8 mouse cellular contexts compared by ENCODE assay signal in the genomic region with DNA sequence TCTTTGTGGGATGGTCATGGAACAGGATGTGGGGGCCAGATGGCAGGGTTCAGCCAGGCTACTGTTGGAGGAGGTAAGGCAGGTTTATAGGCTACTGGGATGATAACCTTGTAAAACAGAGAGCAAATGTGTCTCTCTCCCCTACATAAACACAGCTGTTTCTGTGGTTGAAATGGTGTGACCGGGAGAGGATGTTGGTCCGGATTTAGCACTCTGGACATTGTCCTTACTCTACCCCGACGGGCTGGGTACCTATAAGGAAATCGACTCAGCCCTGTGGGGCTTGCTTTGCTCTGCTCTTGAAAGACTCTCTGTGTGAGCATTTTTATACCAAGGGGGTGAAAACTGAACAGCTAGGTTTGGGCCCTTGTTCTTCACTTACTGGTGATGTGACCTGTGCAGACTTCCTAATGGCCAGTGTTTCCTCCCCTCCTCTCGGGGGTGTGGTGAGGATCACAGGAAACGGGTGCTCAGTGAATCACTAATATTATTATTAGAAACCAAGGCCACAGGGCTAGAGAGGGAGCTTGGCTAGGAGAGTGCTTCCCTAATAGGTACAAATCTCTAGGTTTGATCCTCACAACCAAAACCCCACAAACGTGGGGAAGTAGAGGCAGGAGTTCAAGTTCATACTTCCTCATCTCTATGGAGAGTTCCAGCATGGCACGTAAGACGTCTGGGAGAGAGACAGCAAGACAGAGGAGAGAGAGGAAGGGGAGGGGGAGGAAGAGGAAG. TPM values are rescaled to one million over a fixed set of nuclear protein-coding genes. Genes with fewer than 3 reads are reported as not detected.
A peak's percentile ranks its signal among the peaks of the same experiment; 100 is the strongest.
DNase-seq lines count a peak whose midpoint lies in the region; ATAC-seq lines count a peak whose summit lies in the region.

No protein-coding gene starts in this region.

- no peak overlapping the region for H3K9ac ChIP-seq in embryonic facial prominence, embryonic 15.5 days
- H3K9ac ChIP-seq in limb, embryonic 12.5 days (replicated peaks), result no peak overlapping the region
- no peak overlapping the region for H3K9ac ChIP-seq in neural tube, embryonic 15.5 days (replicated peaks)

- no peaks in the 10 kb centered on the region for H3K9me3 ChIP-seq in embryonic facial prominence, embryonic 15.5 days (replicated peaks)
- no peaks in the 10 kb centered on the region for H3K9me3 ChIP-seq in limb, embryonic 12.5 days
- H3K9me3 ChIP-seq in neural tube, embryonic 15.5 days (replicated peaks), result no peaks in the 10 kb centered on the region

- peaks cover 68% of the 10 kb centered on the region for H3K4me1 ChIP-seq in embryonic facial prominence, embryonic 15.5 days
- peaks cover 75% of the 10 kb centered on the region for H3K4me1 ChIP-seq in limb, embryonic 12.5 days (replicated peaks)
- H3K4me1 ChIP-seq in neural tube, embryonic 15.5 days, result peaks cover 70% of the 10 kb centered on the region

- WGBS in embryonic facial prominence, embryonic 15.5 days, result 59% methylated on average over 10 of the region's 10 CpGs
- WGBS in limb, embryonic 12.5 days, result 50% methylated on average over 10 of the region's 10 CpGs
- WGBS in neural tube, embryonic 15.5 days, result 64% methylated on average over 10 of the region's 10 CpGs

- H3K4me3 ChIP-seq in embryonic facial prominence, embryonic 15.5 days (replicated peaks), result no peak overlapping the region
- no peak overlapping the region for H3K4me3 ChIP-seq in limb, embryonic 12.5 days (replicated peaks)
- H3K4me3 ChIP-seq in neural tube, embryonic 15.5 days (replicated peaks), result no peak overlapping the region

- ATAC-seq in embryonic facial prominence, embryonic 15.5 days (ENCODE audit: insufficient number of reproducible peaks, low FRiP score, low TSS enrichment, low read depth), result no peak
- no peak for ATAC-seq in limb, embryonic 12.5 days (ENCODE audit: insufficient number of reproducible peaks, insufficient read depth, low FRiP score, low TSS enrichment, low read depth)
- ATAC-seq in neural tube, embryonic 15.5 days (ENCODE audit: low FRiP score), result no peak

- H3K27me3 ChIP-seq in embryonic facial prominence, embryonic 15.5 days, result no peaks in the 10 kb centered on the region
- H3K27me3 ChIP-seq in limb, embryonic 12.5 days, result no peaks in the 10 kb centered on the region
- no peaks in the 10 kb centered on the region for H3K27me3 ChIP-seq in neural tube, embryonic 15.5 days (replicated peaks)

- H3K27ac ChIP-seq in embryonic facial prominence, embryonic 15.5 days (replicated peaks), result peak overlapping the region; percentile 85
- H3K27ac ChIP-seq in limb, embryonic 12.5 days, result peak overlapping the region; percentile 95
- peak overlapping the region; percentile 82 for H3K27ac ChIP-seq in neural tube, embryonic 15.5 days (replicated peaks)

- no peak overlapping the region for H3K4me2 ChIP-seq in embryonic facial prominence, embryonic 15.5 days (replicated peaks)
- H3K4me2 ChIP-seq in limb, embryonic 12.5 days, result no peak overlapping the region
- H3K4me2 ChIP-seq in neural tube, embryonic 15.5 days, result no peak overlapping the region

- 0 out of 2 replicates have a peak, but pooled peaks cover 3% of the 10 kb centered on the region for H3K36me3 ChIP-seq in embryonic facial prominence, embryonic 15.5 days
- peaks cover 4% of the 10 kb centered on the region; the same call in 1 of the 2 replicates for H3K36me3 ChIP-seq in limb, embryonic 12.5 days
- H3K36me3 ChIP-seq in neural tube, embryonic 15.5 days, result no peaks in the 10 kb centered on the region

- DNase-seq in adrenal gland, postnatal 10 days, result peak; percentile 63
- peak; percentile 33 for DNase-seq in heart, postnatal 4 days
- no peak for DNase-seq in layer of hippocampus, adult 11-12 months (ENCODE audit: low spot score)
- DNase-seq in urinary bladder, postnatal 36 days (ENCODE audit: low spot score in 2 of 2), result no peak
- no peak for DNase-seq in thymus, postnatal 4 days

RNA-seq across cellular contexts. Expression of a gene that starts 19.7 kb away (rescaled TPM):
- total RNA-seq in adrenal gland, postnatal 10 days (2021), result 10 to 100 TPM; 32.4 to 43.1 TPM
- 35.4 and 38.7 TPM in 2 replicates for polyA plus RNA-seq in embryonic facial prominence, embryonic 15.5 days (2015; fragmentation: Nextera tagmentation; extraction: Ambion mirVana)
- total RNA-seq in heart, postnatal 4 days (2021), result 10 to 100 TPM; 39.5 to 40.0 TPM
- polyA plus RNA-seq in limb, embryonic 12.5 days (2016; fragmentation: Nextera tagmentation; extraction: Ambion mirVana), result 32.1 and 37.3 TPM in 2 replicates
- polyA plus RNA-seq in neural tube, embryonic 15.5 days (2015; fragmentation: Nextera tagmentation; extraction: Ambion mirVana), result 40.6 and 49.0 TPM in 2 replicates

RNA-seq across cellular contexts. Expression of a gene that starts 49.4 kb away (rescaled TPM):
- total RNA-seq in adrenal gland, postnatal 10 days (2021), result 10 to 100 TPM; 37.8 to 41.3 TPM
- 37.5 and 39.6 TPM in 2 replicates for polyA plus RNA-seq in embryonic facial prominence, embryonic 15.5 days (2015; fragmentation: Nextera tagmentation; extraction: Ambion mirVana)
- 10 to 100 TPM; 36.7 to 41.3 TPM for total RNA-seq in heart, postnatal 4 days (2021)
- polyA plus RNA-seq in limb, embryonic 12.5 days (2016; fragmentation: Nextera tagmentation; extraction: Ambion mirVana), result 56.0 and 65.8 TPM in 2 replicates
- polyA plus RNA-seq in neural tube, embryonic 15.5 days (2015; fragmentation: Nextera tagmentation; extraction: Ambion mirVana), result 35.0 and 39.1 TPM in 2 replicates

Comparison
In these comparisons a context has a peak if more than half of its experiments do, and no peak if none do; other contexts are left out.
1. DNase-seq: peak in adrenal gland, postnatal 10 days (single experiment) and heart, postnatal 4 days (single experiment); none in layer of hippocampus, adult 11-12 months (single experiment), urinary bladder, postnatal 36 days (0 of 2) and thymus, postnatal 4 days (single experiment).
2. Peak in every context shown above with its lines, with median percentiles within 50 percentile points of each other: H3K27ac ChIP-seq.